Mouse (Mus musculus): Measurements from ENCODE around the gene Aldh3b3.

Gene Aldh3b3

GRCm38 (mm10) chr19:4003641-4004040 is 45.2 kb downstream of the Aldh3b3 start:
- DNase-seq = peak; percentile 91

- peak; percentile 95 for DNase-seq
Observed at GRCm38 (mm10) chr19:4004331-4004730, 45.9 kb downstream of the Aldh3b3 start.

- DNase-seq = peak; percentile 94
Observed at GRCm38 (mm10) chr19:4005091-4005490, 46.6 kb downstream of the Aldh3b3 start.

DNA sequence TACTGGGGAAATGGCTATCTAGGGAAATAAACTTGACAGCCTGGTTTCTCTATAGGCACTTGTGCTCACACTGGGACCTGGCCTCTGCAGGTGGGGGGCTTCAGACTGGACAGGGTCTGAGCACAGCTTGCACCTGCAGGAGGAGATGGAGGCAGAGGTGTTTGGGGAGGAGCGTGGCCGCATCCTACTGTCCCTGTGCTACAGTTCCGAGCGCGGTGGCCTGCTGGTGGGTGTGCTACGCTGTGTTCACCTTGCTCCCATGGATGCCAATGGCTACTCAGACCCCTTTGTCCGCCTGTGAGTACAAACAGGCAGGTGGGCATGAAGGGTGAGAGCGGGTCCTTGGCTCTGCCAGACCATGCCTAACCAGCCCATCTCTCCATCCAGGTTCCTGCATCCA is 47.5 kb downstream of the Aldh3b3 start:
- DNase-seq = peak; percentile 88

- DNase-seq = peak; percentile 91
Observed at GRCm38 (mm10) chr19:4011086-4011485, 52.6 kb downstream of the Aldh3b3 start.

- DNase-seq = peak; percentile 100
Observed at GRCm38 (mm10) chr19:4012432-4013022, 54.1 kb downstream of the Aldh3b3 start, which contains the start of gene Ndufv1. TSS of gene Ndufv1 (minus strand) at chr19:4012806.

DNA sequence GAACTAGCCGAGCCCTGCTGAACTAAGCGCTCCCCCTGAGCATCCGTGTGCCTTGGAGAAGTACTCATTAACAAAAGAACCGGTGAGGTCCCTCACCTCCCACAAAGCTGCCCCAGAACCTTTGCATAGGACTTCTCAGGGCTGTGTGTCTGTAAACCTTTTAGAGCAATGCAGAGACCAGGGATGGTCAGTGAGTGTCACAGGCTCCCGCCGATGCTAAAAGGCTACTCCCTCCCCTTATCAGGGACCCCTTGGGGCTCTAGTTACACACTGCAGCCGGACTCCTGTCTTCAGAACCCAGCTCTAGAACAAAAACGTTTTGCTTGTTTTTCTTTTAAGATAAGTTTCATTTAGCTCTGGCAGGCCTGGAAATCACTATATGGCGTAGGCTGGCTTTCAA is 54.6 kb downstream of the Aldh3b3 start:
- no peak for DNase-seq

DNA sequence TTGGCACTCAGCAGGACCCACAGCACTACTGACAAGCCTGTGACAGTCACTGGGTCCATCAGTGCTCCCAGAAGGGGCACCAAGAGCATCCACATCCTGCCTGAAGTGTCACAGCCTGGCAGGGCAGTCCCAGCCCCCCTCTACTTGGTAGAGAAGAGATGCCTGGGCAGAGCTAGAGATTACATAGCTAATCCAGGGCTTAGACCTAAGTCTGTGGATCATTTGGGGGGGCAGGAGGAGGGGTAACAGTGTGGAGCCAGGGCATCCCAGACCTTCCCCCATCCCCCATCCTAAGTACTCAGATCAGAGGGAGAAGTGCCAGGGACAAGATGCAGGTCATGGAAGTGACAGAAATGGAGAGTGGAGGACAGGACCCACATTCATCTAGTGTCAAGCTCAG is 56.4 kb downstream of the Aldh3b3 start:
- peak; percentile 90 for DNase-seq

- DNase-seq = peak; percentile 86
Observed at GRCm38 (mm10) chr19:4015635-4016034, 57.2 kb downstream of the Aldh3b3 start.

GRCm38 (mm10) chr19:4017921-4018587 is 59.6 kb downstream of the Aldh3b3 start:
- DNase-seq = no peak

DNA sequence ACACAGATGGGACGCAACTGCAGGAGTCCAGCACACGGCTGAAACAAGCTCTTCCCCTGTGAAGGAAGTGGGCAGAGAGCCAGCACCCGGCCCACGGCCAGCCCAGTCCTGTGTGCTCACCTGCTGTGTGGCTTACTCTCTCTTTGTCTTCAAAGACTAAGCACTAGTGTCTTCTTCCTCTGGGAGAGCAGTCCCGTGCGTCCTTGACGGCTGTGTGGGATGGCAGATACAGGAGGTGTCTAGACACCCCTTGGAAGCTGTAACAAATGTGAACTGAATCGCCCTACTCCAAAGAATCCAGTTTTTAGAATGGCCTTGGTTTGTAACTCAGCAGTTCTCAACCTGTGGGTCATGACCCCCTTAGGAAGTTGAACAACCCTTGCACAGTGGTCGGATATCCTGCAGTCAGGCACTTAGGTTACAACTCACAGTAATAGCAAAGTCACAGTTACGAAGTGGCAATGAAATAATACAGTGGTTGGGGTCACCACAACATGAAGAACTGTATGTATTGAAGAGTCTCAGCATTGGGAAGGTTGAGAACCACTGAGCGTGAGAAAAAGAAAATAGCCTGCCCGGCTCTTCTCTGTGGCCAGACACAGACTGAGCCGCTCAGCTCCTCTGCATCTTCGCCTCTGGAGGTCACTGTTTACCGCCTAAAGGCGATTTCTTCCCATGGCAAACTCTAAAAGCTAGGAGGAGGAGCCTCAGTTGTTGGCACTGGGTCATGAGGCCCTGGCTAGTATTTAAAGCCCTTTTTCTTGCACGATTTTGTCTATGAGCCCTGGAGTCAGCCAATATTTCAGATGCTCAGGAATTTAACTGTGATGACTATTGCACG is 60.5 kb downstream of the Aldh3b3 start:
- peak; percentile 98 for DNase-seq
